Mouse (Mus musculus): ENCODE data around the gene Gm49673.
"Not testable (repeated sequence)": the region's sequence is repeated elsewhere in the genome, so short reads cannot be mapped to it uniquely, and the experiment has no call there.

Gene Gm49673

GRCm38 (mm10) chr17:8129578-8129977, 18.0 kb downstream of the Gm49673 start:
- not testable (repeated sequence) for DNase-seq

GRCm38 (mm10) chr17:8128326-8128993, 19.1 kb downstream of the Gm49673 start:
- DNase-seq = not testable (repeated sequence)

- not testable (repeated sequence) for DNase-seq
These were observed 23.0 kb downstream of the Gm49673 start for GRCm38 (mm10) chr17:8124586-8124985.

GRCm38 (mm10) chr17:8122974-8123373, 24.6 kb downstream of the Gm49673 start:
- peak; percentile 26 for DNase-seq

DNA sequence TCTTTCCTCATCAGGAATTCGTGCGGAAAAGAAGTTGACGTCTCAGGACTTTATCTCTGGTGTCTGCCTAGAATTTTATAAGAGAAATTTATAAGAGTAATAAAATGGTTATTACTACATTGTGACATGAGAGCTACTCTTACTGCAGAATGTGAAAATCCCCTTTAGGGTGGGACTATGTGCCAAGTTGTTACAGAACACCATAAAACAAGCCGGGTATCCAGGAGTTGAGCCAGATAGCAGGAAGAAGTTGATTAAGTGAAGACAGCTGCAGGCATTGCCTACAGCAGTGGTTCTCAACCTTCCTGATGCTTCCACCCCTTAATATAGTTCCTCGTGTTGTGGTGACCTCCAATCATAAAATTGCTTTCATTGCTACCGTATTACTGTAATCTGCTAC, 30.7 kb downstream of the Gm49673 start:
- not testable (repeated sequence) for DNase-seq

DNA sequence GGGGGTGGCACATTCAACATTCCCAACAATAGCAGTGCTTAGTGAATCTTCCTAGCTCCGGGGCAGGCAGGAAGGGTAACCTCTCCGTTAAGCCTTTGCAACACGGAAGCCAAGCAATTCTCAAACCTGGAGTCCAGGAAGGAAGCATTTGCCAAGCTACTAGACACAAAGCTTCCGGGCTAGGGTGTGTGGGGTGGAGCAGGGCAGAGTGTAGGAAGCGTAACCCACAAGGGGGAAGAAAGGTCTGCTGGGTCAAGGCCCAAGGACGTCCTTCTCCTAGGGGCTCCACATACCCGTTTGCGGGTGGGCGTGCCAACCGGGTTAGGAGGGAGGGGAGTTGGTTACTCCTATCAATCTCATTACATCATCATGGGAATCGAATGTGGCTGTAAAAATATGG, 31.2 kb downstream of the Gm49673 start:
- peak; percentile 54 for DNase-seq

GRCm38 (mm10) chr17:8112199-8112598, 35.4 kb downstream of the Gm49673 start:
- DNase-seq = not testable (repeated sequence)

GRCm38 (mm10) chr17:8101297-8101609, 46.3 kb downstream of the Gm49673 start:
- DNase-seq = not testable (repeated sequence)

- not testable (repeated sequence) for DNase-seq
These were observed 46.9 kb downstream of the Gm49673 start for GRCm38 (mm10) chr17:8100405-8101296.

GRCm38 (mm10) chr17:8096199-8096598, 51.4 kb downstream of the Gm49673 start:
- DNase-seq = not testable (repeated sequence)

- peak; percentile 63 for DNase-seq
These were observed 51.9 kb downstream of the Gm49673 start for GRCm38 (mm10) chr17:8095653-8096052.

GRCm38 (mm10) chr17:8092537-8093526, 54.8 kb downstream of the Gm49673 start:
- DNase-seq = not testable (repeated sequence)

DNA sequence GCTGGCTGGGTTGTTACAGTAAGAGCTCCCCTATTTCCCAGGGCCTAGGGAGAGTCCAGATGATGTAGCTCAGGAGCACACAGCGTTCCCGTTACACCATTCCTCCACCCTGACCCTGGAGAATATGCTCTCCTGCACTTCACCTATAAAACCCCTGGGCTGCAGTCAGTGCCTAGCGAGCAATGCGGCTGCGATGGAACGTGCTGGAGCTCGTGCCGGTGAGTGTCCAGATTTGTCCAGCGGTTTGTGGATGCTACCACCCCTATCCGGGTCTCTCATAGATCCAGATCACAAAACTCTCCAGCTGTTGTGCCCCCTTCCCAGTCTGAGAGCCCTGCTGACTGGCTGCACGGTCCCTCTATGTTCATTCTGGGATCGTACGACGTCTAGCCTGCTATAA, 56.3 kb downstream of the Gm49673 start:
- DNase-seq = not testable (repeated sequence)

- not testable (repeated sequence) for DNase-seq
These were observed 77.7 kb downstream of the Gm49673 start for GRCm38 (mm10) chr17:8069847-8070246.

DNA sequence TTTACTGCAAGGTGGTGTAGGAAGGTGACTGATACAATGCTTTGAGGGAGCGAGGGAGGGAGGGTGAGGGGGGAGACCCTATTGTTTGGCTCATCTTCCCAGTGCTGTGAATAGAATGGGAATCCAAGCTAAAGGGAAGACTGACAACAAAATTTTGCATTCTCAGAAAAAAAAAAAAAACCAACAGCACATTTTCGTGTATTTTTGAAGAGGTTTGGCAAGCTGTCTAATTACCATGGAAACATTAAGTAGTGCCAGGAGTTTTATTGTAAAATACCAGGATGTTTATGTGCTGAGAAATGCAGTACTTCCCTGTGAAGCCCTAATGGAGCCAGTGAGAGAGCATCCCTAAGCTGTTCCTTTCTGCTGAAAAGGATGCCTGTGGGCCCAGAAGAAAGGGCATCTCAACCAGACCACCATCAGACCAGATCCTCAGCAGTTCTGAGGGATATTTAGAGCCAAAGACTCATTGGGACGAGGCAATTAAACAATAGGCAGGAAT, 90.9 kb downstream of the Gm49673 start:
- not testable (repeated sequence) for DNase-seq

DNA sequence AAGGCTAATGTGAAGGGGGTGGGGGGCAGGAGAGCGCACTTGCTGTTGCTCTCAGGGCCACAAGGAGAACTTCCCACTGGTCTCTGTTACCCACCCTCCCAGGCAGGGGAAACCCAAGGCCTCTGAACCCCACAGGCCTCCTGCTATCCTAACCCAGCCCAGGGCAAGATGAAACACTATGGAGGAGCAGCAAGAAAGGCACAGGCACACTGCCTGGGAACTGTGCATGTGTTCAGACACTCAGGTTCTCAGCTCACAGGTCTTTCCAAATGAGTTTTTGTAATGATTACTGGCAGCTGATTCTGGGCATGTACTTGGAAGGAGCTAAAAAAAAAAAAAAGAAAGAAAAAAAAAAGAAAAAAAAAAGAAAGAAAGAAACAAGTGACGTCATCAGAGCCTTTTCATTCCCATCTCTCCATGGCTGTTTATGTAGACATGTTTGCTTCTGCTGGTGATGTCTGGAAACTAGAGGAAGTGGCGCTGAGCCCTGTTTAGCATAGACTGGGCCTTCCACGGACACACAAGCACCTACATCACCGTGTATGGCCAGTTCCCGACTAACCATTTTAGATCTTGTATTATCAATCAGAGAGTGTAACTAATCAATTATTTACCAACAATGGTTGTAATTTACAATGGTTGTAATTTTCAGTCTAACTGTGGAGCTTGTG, 91.5 kb downstream of the Gm49673 start:
- DNase-seq = not testable (repeated sequence)

DNA sequence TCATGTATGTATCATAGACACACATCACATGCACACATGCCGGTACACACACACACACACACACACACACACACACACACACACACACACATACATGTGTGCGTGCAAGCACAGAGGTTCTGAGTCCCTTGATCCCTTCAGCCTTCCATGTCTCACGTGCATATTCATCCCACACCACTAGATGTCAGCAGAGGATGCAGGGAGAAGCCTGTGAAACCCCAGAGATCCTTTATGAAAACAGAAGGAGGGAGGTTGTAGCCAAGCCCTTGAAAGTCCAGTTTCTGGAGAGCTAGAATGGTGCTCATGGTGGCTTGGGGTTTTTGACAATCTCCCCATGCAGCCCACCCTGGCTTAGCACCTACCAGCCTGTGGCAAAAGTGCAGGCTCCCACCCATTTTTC, 96.3 kb downstream of the Gm49673 start:
- peak; percentile 87 for DNase-seq

DNA sequence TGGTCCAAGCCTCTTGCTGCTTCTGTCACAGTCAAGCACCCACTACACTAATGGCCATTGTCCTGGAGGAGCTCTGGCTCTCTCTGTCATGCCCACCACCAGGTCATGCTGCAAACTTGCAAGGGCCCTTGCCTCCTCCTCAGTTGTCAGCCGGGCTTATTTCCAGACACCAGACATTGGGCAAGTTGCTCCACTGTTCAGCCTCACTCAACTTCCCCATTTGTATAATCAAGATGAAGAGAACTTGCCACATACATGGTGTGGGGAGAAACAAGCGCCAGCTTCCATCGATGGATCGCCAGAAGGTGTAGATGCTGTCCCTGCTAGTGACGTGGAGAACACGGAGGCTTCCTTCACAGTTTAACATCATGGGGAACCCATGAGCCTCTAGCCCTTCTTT, 97.4 kb downstream of the Gm49673 start:
- DNase-seq = not testable (repeated sequence)

GRCm38 (mm10) chr17:8046178-8046577, 101.4 kb downstream of the Gm49673 start:
- peak; percentile 62 for DNase-seq

GRCm38 (mm10) chr17:8041197-8041596, 106.4 kb downstream of the Gm49673 start:
- DNase-seq = not testable (repeated sequence)

- DNase-seq = not testable (repeated sequence)
These were observed 107.5 kb downstream of the Gm49673 start for GRCm38 (mm10) chr17:8039916-8040635.
